Mouse (Mus musculus) MEL (cell line): ENCODE results near the gene Thap3. TPM values are rescaled to one million over a fixed set of nuclear protein-coding genes. Genes with fewer than 3 reads are reported as not detected.
A peak's percentile ranks its signal among the peaks of the same experiment; 100 is the strongest.

ENCODE experiments used
- DNase-seq: peaks from one replicate; pipeline ENCODE4 v3.0.0; 2011; ENCODE audit warnings: low read depth, low spot score
- H3K27ac ChIP-seq: 2 replicates; pipeline ENCODE4 v1.5.1; 2012; ENCODE audit warnings: low read depth, mild to moderate bottlenecking, control low read depth, low read length, moderate library complexity; ENCODE audit not compliant: control insufficient read depth
- H3K27me3 ChIP-seq, 2 experiments: fragments of 150-350 bp in 1 of 2; sonication (generic) in 1 of 2; 2 replicates each; pipeline ENCODE4 v1.6.1; 2012; ENCODE audit warnings: low read length in 2 of 2, mild to moderate bottlenecking in 2 of 2, improper control_type of control experiment in 1 of 2, moderate library complexity in 1 of 2; ENCODE audit not compliant: insufficient read depth in 2 of 2, control insufficient read depth in 1 of 2
- H3K36me3 ChIP-seq, 2 experiments: 2 replicates each; pipeline ENCODE4 v1.6.1; 2012 to 2014; ENCODE audit warnings: low read length in 2 of 2, improper control_type of control experiment in 1 of 2, inconsistent platforms in 1 of 2, mild to moderate bottlenecking in 1 of 2; ENCODE audit not compliant: insufficient read depth in 2 of 2, control insufficient read depth in 1 of 2
- H3K4me1 ChIP-seq, 2 experiments: fragments of 150-350 bp in 1 of 2; sonication (generic) in 1 of 2; 2 replicates each; pipeline ENCODE4 v1.6.1; 2012; ENCODE audit warnings: low read length in 2 of 2, improper control_type of control experiment in 1 of 2, mild to moderate bottlenecking in 1 of 2; ENCODE audit not compliant: insufficient read depth in 2 of 2, control insufficient read depth in 1 of 2
- H3K4me3 ChIP-seq, 2 experiments: fragments of 150-350 bp in 1 of 2; sonication (generic) in 1 of 2; 2 replicates each; pipeline ENCODE4 v1.5.1; 2012; ENCODE audit warnings: low read depth in 2 of 2, low read length in 2 of 2, mild to moderate bottlenecking in 2 of 2, moderate library complexity in 2 of 2, control low read depth in 1 of 2, improper control_type of control experiment in 1 of 2; ENCODE audit not compliant: control insufficient read depth in 1 of 2, insufficient read depth in 1 of 2
- H3K79me2 ChIP-seq: 2 replicates; pipeline ENCODE4 v1.6.1; 2012; ENCODE audit warnings: mild to moderate bottlenecking, low read length, moderate library complexity; ENCODE audit not compliant: control insufficient read depth, poor library complexity, insufficient read depth
- H3K9ac ChIP-seq: 2 replicates; pipeline ENCODE4 v1.6.1; 2012; ENCODE audit warnings: low read depth, mild to moderate bottlenecking, control low read depth, low read length, moderate library complexity; ENCODE audit not compliant: control insufficient read depth, poor library complexity, severe bottlenecking
- H3K9me3 ChIP-seq: fragments of 150-350 bp; sonication (generic); replicated peaks from 2 replicates; pipeline ENCODE4 v1.6.1; 2012; ENCODE audit warnings: mild to moderate bottlenecking, low read length, improper control_type of control experiment, moderate library complexity; ENCODE audit not compliant: insufficient read depth
- BHLHE40 ChIP-seq: IDR thresholded peaks from 2 replicates; pipeline ENCODE4 v1.6.1; 2012; ENCODE audit warnings: low read depth, mild to moderate bottlenecking, inconsistent platforms, low read length, improper control_type of control experiment, borderline replicate concordance
- CHD1 ChIP-seq: IDR thresholded peaks from 2 replicates; pipeline ENCODE4 v1.6.1; 2012; ENCODE audit warnings: low read depth, mild to moderate bottlenecking, inconsistent platforms, low read length, improper control_type of control experiment
- CHD2 ChIP-seq: IDR thresholded peaks from 2 replicates; pipeline ENCODE4 v1.6.1; 2011; ENCODE audit warnings: low read length, improper control_type of control experiment
- GATA1 ChIP-seq: IDR thresholded peaks from 2 replicates; pipeline ENCODE4 v1.6.1; 2011; ENCODE audit warnings: low read depth, low read length, improper control_type of control experiment
- HCFC1 ChIP-seq: IDR thresholded peaks from 2 replicates; pipeline ENCODE4 v1.6.1; 2012; ENCODE audit warnings: low read depth, mild to moderate bottlenecking, inconsistent platforms, low read length, improper control_type of control experiment, moderate library complexity
- MAZ ChIP-seq: IDR thresholded peaks from 2 replicates; pipeline ENCODE4 v1.6.1; 2012; ENCODE audit warnings: low read depth, mild to moderate bottlenecking, inconsistent platforms, low read length, improper control_type of control experiment
- MXI1 ChIP-seq: IDR thresholded peaks from 2 replicates; pipeline ENCODE4 v1.6.1; 2011; ENCODE audit warnings: mild to moderate bottlenecking, low read depth, low read length, improper control_type of control experiment
- MYB ChIP-seq: IDR thresholded peaks from 2 replicates; pipeline ENCODE4 v1.6.1; 2011; ENCODE audit warnings: mild to moderate bottlenecking, low read depth, low read length, improper control_type of control experiment
- NRF1 ChIP-seq: IDR thresholded peaks from 2 replicates; pipeline ENCODE4 v1.6.1; 2014; ENCODE audit warnings: low read depth, mild to moderate bottlenecking, inconsistent platforms, low read length, improper control_type of control experiment, moderate library complexity; ENCODE audit not compliant: poor library complexity, insufficient read depth, severe bottlenecking
- POLR2A ChIP-seq, 2 experiments: IDR thresholded peaks; 2 replicates each; pipeline ENCODE4 v1.6.1; 2011 to 2012; ENCODE audit warnings: low read length in 2 of 2, mild to moderate bottlenecking in 2 of 2, control low read depth in 1 of 2, improper control_type of control experiment in 1 of 2, low read depth in 1 of 2, moderate library complexity in 1 of 2; ENCODE audit not compliant: control insufficient read depth in 1 of 2, insufficient read depth in 1 of 2, poor library complexity in 1 of 2
- POLR2AphosphoS2 ChIP-seq: IDR thresholded peaks from 2 replicates; pipeline ENCODE4 v1.6.1; 2011; ENCODE audit warnings: low read length, improper control_type of control experiment
- RAD21 ChIP-seq: IDR thresholded peaks from 2 replicates; pipeline ENCODE4 v1.6.1; 2011; ENCODE audit warnings: mild to moderate bottlenecking, low read depth, low read length, improper control_type of control experiment
- SMC3 ChIP-seq: IDR thresholded peaks from 2 replicates; pipeline ENCODE4 v1.6.1; 2011; ENCODE audit warnings: low read depth, low read length, improper control_type of control experiment
- TBP ChIP-seq: IDR thresholded peaks from 2 replicates; pipeline ENCODE4 v1.8.0; 2011; ENCODE audit warnings: low read depth, low read length, improper control_type of control experiment
- TCF12 ChIP-seq: IDR thresholded peaks from 2 replicates; pipeline ENCODE4 v1.6.1; 2014; ENCODE audit warnings: low read depth, mild to moderate bottlenecking, inconsistent platforms, low read length, improper control_type of control experiment, moderate library complexity
- UBTF ChIP-seq: IDR thresholded peaks from 2 replicates; pipeline ENCODE4 v1.6.1; 2012; ENCODE audit warnings: low read depth, mild to moderate bottlenecking, inconsistent platforms, low read length, improper control_type of control experiment, moderate library complexity, borderline replicate concordance; ENCODE audit not compliant: insufficient read depth
- USF1 ChIP-seq: IDR thresholded peaks from 2 replicates; pipeline ENCODE4 v1.6.1; 2014; ENCODE audit warnings: low read depth, mild to moderate bottlenecking, inconsistent platforms, low read length, improper control_type of control experiment, moderate library complexity
- USF2 ChIP-seq, 2 experiments: IDR thresholded peaks; 2 replicates each; pipeline ENCODE4 v1.6.1; 2011 to 2012; ENCODE audit warnings: improper control_type of control experiment in 2 of 2, low read length in 2 of 2, borderline replicate concordance in 1 of 2, inconsistent platforms in 1 of 2, low read depth in 1 of 2, mild to moderate bottlenecking in 1 of 2; ENCODE audit not compliant: insufficient read depth in 1 of 2
- ZNF384 ChIP-seq: IDR thresholded peaks from 2 replicates; pipeline ENCODE4 v1.6.1; 2012; ENCODE audit warnings: low read depth, mild to moderate bottlenecking, inconsistent platforms, low read length, improper control_type of control experiment
- polyA plus RNA-seq, 2 experiments: library from polyadenylated mRNA; stranded (reverse) in 1 of 2; unstranded in 1 of 2; fragments of >175 nt in 1 of 2; fragments of >200 nt in 1 of 2; gene quantifications; 2 replicates each; pipeline versions ENCODE4 v1.2.1 to v1.2.4; 2012; ENCODE audit warnings: low replicate concordance in 2 of 2, low read depth in 1 of 2; ENCODE audit not compliant: insufficient read length in 2 of 2, insufficient read depth in 1 of 2, missing spikeins in 1 of 2
- total RNA-seq: library from RNA; depleted of rRNA; stranded (reverse); fragments of 300-350 nt; gene quantifications from 2 replicates; pipeline ENCODE4 v1.2.3, GENCODE M21; 2012

Thap3 gene
- total and polyA plus RNA-seq, 3 experiments = 13.7 to 17.2 TPM; not detected in 1

GRCm38 (mm10) chr4:152012109-152012508 is 23.3 kb upstream of the Thap3 start (continued):
- TF ChIP-seq NRF1 (no peak), CHD2 (no peak)

GRCm38 (mm10) chr4:152011171-152011760 is 22.5 kb upstream of the Thap3 start:
- H3K4me3 ChIP-seq = peak overlapping the region; percentile 74 to 83
- peaks cover 38% of the 10 kb centered on the region for H3K79me2 ChIP-seq
- no peaks in the 10 kb centered on the region for H3K9me3 ChIP-seq
- peaks cover 1 to 5% of the 10 kb centered on the region in 2 experiments; a peak in 2 of 4 replicates for H3K36me3 ChIP-seq
- DNase-seq = no peak
- H3K4me1 ChIP-seq = peaks cover 0 to 11% of the 10 kb centered on the region in 2 experiments; a peak in 3 of 4 replicates
- no peak overlapping the region for H3K27ac ChIP-seq
- no peaks in the 10 kb centered on the region for H3K27me3 ChIP-seq
- H3K9ac ChIP-seq = peak overlapping the region; percentile 81
- TF ChIP-seq NRF1 = no peak
- TF ChIP-seq GATA1 = 0 out of 2 replicates have a peak, but pooled peaks have one; percentile 35
- peak; percentile 67 for TF ChIP-seq BHLHE40

GRCm38 (mm10) chr4:152010707-152011134 is 21.9 kb upstream of the Thap3 start:
- Histone ChIP-seq H3K27me3 (no peaks in the 10 kb centered on the region), H3K27ac (peak overlapping the region; percentile 26; the same call in 1 of the 2 replicates), H3K4me1 (peaks cover 0 to 11% of the 10 kb centered on the region in 2 experiments; a peak in 3 of 4 replicates), H3K4me3 (peak overlapping the region; percentile 74 to 83), H3K9me3 (no peaks in the 10 kb centered on the region), H3K79me2 (peaks cover 38% of the 10 kb centered on the region), H3K9ac (peak overlapping the region; percentile 81), H3K36me3 (peaks cover 0 to 5% of the 10 kb centered on the region in 2 experiments; a peak in 2 of 4 replicates)
- no peak for DNase-seq
- TF ChIP-seq UBTF (no peak), CHD2 (no peak), RAD21 (no peak), ZNF384 (no peak), MYB (no peak), MAZ (no peak), HCFC1 (no peak), TCF12 (no peak), BHLHE40 (no peak), POLR2A (IDR thresholded peaks at IDR 0.05; ENCODE audit: control insufficient read depth in 1 of 2, insufficient read depth in 1 of 2, low read depth in 1 of 2, low read length in 2 of 2, poor library complexity in 1 of 2) (no peak), MXI1 (no peak), NRF1 (no peak), USF1 (no peak), USF2 (IDR thresholded peaks at IDR 0.05; ENCODE audit: borderline replicate concordance in 1 of 2, insufficient read depth in 1 of 2, low read depth in 1 of 2, low read length in 2 of 2) (no peak), CHD1 (no peak), TBP (no peak), POLR2AphosphoS2 (no peak), SMC3 (no peak)
